Mouse (Mus musculus): ENCODE results near the gene Ecel1. TPM values are rescaled to one million over a fixed set of nuclear protein-coding genes. Genes with fewer than 3 reads are reported as not detected.
A peak's percentile ranks its signal among the peaks of the same experiment; 100 is the strongest.

Ecel1 gene
- total RNA-seq, 2 experiments from 2014 or later = not detected

GRCm38 (mm10) chr1:87098358-87098975 is 57.9 kb downstream of the Ecel1 start:
- peak; percentile 15 to 58 for DNase-seq

Other genes with a start within 250 kb of the Ecel1 start
- gene Alppl2, start 66.6 kb downstream of the Ecel1 start, total RNA-seq (2021) = not detected
- not detected for gene Alpi, start 54.9 kb downstream of the Ecel1 start, total RNA-seq (2021)
- not detected for gene Akp3, start 31.5 kb downstream of the Ecel1 start, total RNA-seq (2021)
- not detected for gene Prss56, start 26.8 kb upstream of the Ecel1 start, total RNA-seq (2021)
- gene Chrnd, start 34.1 kb upstream of the Ecel1 start, total RNA-seq (2021) = not detected
- gene Chrng, start 48.1 kb upstream of the Ecel1 start, total RNA-seq (2021) = not detected
- gene Eif4e2, start 57.4 kb upstream of the Ecel1 start, total RNA-seq (2021) = 10 to 100 TPM; 50.2 to 51.8 TPM
- 1 to 10 TPM; 4.4 to 4.8 TPM for gene Efhd1, start 107.8 kb upstream of the Ecel1 start, total RNA-seq (2021)
- gene Gigyf2, start 170.5 kb upstream of the Ecel1 start, total RNA-seq (2021) = 10 to 100 TPM; 40.8 to 46.3 TPM
- gene Kcnj13, start 238.2 kb upstream of the Ecel1 start, total RNA-seq (2021) = not detected